Mouse (Mus musculus): ENCODE measurements around the gene Nags.

GRCm38 (mm10) chr11:102107732-102108131, 37.6 kb upstream of the Nags start, which contains the start of gene Pyy:
- no peak for TF ChIP-seq CTCF (IDR thresholded peaks at IDR 0.05; ENCODE audit: extremely low read depth, insufficient read length, insufficient replicate concordance, low read depth, low read length)
- no peak for TF ChIP-seq POLR2A (IDR thresholded peaks at IDR 0.05; ENCODE audit: low read depth, low read length)

Data from small intestine, adult 2 months (tissue).